Mouse (Mus musculus) liver, embryonic 14.5 days (tissue): ENCODE results near the gene Phactr1. TPM values are rescaled to one million over a fixed set of nuclear protein-coding genes. Genes with fewer than 3 reads are reported as not detected.
"Not testable (repeated sequence)": the region's sequence is repeated elsewhere in the genome, so short reads cannot be mapped to it uniquely, and the experiment has no call there.

Experiments used
- ATAC-seq: fragments of 200-750 bp; cut with Nextera tagmentation; 2 replicates; pipeline ENCODE4 v1.8.0; 2017; ENCODE audit warnings: moderate number of reproducible peaks, mild to moderate bottlenecking, moderate library complexity; ENCODE audit not compliant: insufficient read depth
- DNase-seq, 3 experiments: peaks; one replicate each; pipeline ENCODE4 v3.0.0-alpha.2; 2012 to 2013; ENCODE audit warnings: low read depth in 3 of 3, low spot score in 3 of 3
- H3K27ac ChIP-seq: fragments of 300-500 bp; sonication (generic); 2 replicates; pipeline ENCODE4 v1.5.1; 2014; ENCODE audit warnings: moderate library complexity, mild to moderate bottlenecking, control low read depth, inconsistent platforms
- H3K27me3 ChIP-seq: fragments of 300-500 bp; sonication (generic); 2 replicates; pipeline ENCODE4 v1.6.1; 2014; ENCODE audit warnings: mild to moderate bottlenecking, low read length, moderate library complexity; ENCODE audit not compliant: control insufficient read depth, insufficient read depth
- H3K36me3 ChIP-seq: fragments of 300-500 bp; sonication (generic); replicated peaks from 2 replicates; pipeline ENCODE4 v1.6.1; 2014; ENCODE audit warnings: low read depth; ENCODE audit not compliant: control insufficient read depth, insufficient read depth
- H3K4me1 ChIP-seq, 2 experiments: fragments of 200-500 bp in 1 of 2; fragments of 300-500 bp in 1 of 2; sonication (generic) in 1 of 2; replicated peaks; 2 replicates each; pipeline ENCODE4 v1.6.1; 2012 to 2014; ENCODE audit warnings: antibody characterized with exemption in 1 of 2, inconsistent platforms in 1 of 2, low read length in 1 of 2; ENCODE audit not compliant: control insufficient read depth in 2 of 2, insufficient read depth in 2 of 2
- H3K4me2 ChIP-seq: fragments of 300-500 bp; sonication (generic); 2 replicates; pipeline ENCODE4 v1.6.1; 2014; ENCODE audit warnings: low read depth, mild to moderate bottlenecking, control low read depth, moderate library complexity
- H3K4me3 ChIP-seq, 2 experiments: fragments of 200-500 bp in 1 of 2; fragments of 300-500 bp in 1 of 2; sonication (generic) in 1 of 2; 2 replicates each; pipeline ENCODE4 v1.5.1; 2012 to 2014; ENCODE audit warnings: low read depth in 2 of 2, low read length in 2 of 2, mild to moderate bottlenecking in 2 of 2, control low read depth in 1 of 2, inconsistent platforms in 1 of 2, moderate library complexity in 1 of 2; ENCODE audit not compliant: insufficient read depth in 1 of 2
- H3K9ac ChIP-seq: fragments of 300-500 bp; sonication (generic); replicated peaks from 2 replicates; pipeline ENCODE4 v1.6.1; 2014; ENCODE audit warnings: mild to moderate bottlenecking, control low read depth, moderate library complexity
- H3K9me3 ChIP-seq: fragments of 300-500 bp; sonication (generic); 2 replicates; pipeline ENCODE4 v1.6.1; 2016; ENCODE audit warnings: low read length, mixed read lengths; ENCODE audit not compliant: control insufficient read depth
- CTCF ChIP-seq: IDR thresholded peaks from 2 replicates; pipeline ENCODE4 v1.5.1; 2016; ENCODE audit warnings: antibody characterized with exemption, low read depth, control low read depth
- EP300 ChIP-seq: IDR thresholded peaks from 2 replicates; pipeline ENCODE4 v1.6.1; 2016; ENCODE audit warnings: antibody characterized with exemption, low read depth
- WGBS: fragments of 180-500 bp; shearing (Covaris S2); extraction: QIAGEN DNeasy Blood & Tissue Kit; methylation state at CpG from one replicate; pipeline ENCODE4 v1.1.7; 2014; ENCODE audit not compliant: insufficient replicate concordance; 5-methylcytosine and 5-hydroxymethylcytosine counted together
- polyA plus RNA-seq, 2 experiments: library from polyadenylated mRNA; depleted of rRNA in 1 of 2; stranded (reverse) in 1 of 2; unstranded in 1 of 2; fragments of >200 nt; fragmentation: Nextera tagmentation in 1 of 2; extraction: Ambion mirVana in 1 of 2; gene quantifications; 2 replicates each; pipeline versions ENCODE4 v1.2.1 to v1.2.3; 2012 to 2014

Gene Phactr1
- polyA plus RNA-seq, 2 experiments, result 0.15 to 0.21 TPM

GRCm38 (mm10) chr13:42937871-42938270 is 257.4 kb downstream of the Phactr1 start:
- no peaks in the 10 kb centered on the region for H3K36me3 ChIP-seq
- TF ChIP-seq EP300 (no peak), CTCF (no peak)
- 59% methylated on average over 3 of the region's 3 CpGs for WGBS
- H3K4me1 ChIP-seq, result no peaks in the 10 kb centered on the region
- H3K9ac ChIP-seq, result no peak overlapping the region
- H3K4me3 ChIP-seq, result no peak overlapping the region
- no peaks in the 10 kb centered on the region for H3K27me3 ChIP-seq
- no peak overlapping the region for H3K4me2 ChIP-seq
- H3K9me3 ChIP-seq, result no peaks in the 10 kb centered on the region
- ATAC-seq, result no peak
- DNase-seq, result no peak
- no peak overlapping the region for H3K27ac ChIP-seq

- WGBS, result 63% methylated on average over 1 of the region's 1 CpGs
- no peak for ATAC-seq
- Histone ChIP-seq H3K27ac (no peak overlapping the region), H3K4me1 (no peaks in the 10 kb centered on the region), H3K36me3 (no peaks in the 10 kb centered on the region), H3K9ac (no peak overlapping the region), H3K27me3 (no peaks in the 10 kb centered on the region), H3K9me3 (no peaks in the 10 kb centered on the region), H3K4me3 (no peak overlapping the region), H3K4me2 (no peak overlapping the region)
- no peak for TF ChIP-seq EP300
- no peak for TF ChIP-seq CTCF
- no peak for DNase-seq
These were observed 257.9 kb downstream of the Phactr1 start for GRCm38 (mm10) chr13:42938346-42938745.

GRCm38 (mm10) chr13:42940271-42940670 is 259.8 kb downstream of the Phactr1 start:
- TF ChIP-seq CTCF (no peak), EP300 (no peak)
- ATAC-seq (no peak), DNase-seq (no peak)
- Histone ChIP-seq H3K4me1 (no peaks in the 10 kb centered on the region), H3K9ac (no peak overlapping the region), H3K9me3 (no peaks in the 10 kb centered on the region), H3K4me3 (no peak overlapping the region), H3K27ac (no peak overlapping the region), H3K36me3 (no peaks in the 10 kb centered on the region), H3K4me2 (no peak overlapping the region), H3K27me3 (no peaks in the 10 kb centered on the region)
- 60% methylated on average over 3 of the region's 3 CpGs for WGBS

- Histone ChIP-seq H3K9ac (no peak overlapping the region), H3K27me3 (no peaks in the 10 kb centered on the region), H3K36me3 (no peaks in the 10 kb centered on the region), H3K4me3 (no peak overlapping the region), H3K9me3 (no peaks in the 10 kb centered on the region), H3K4me2 (no peak overlapping the region), H3K27ac (no peak overlapping the region), H3K4me1 (no peaks in the 10 kb centered on the region)
- DNase-seq (no peak), ATAC-seq (no peak)
- TF ChIP-seq CTCF (no peak), EP300 (no peak)
- 43% methylated on average over 3 of the region's 3 CpGs for WGBS
These were observed 263.7 kb downstream of the Phactr1 start for GRCm38 (mm10) chr13:42944106-42944505.

GRCm38 (mm10) chr13:42945201-42945600 is 264.8 kb downstream of the Phactr1 start:
- not testable (repeated sequence) for H3K9ac ChIP-seq, H3K27me3 ChIP-seq, DNase-seq, H3K4me2 ChIP-seq, H3K4me1 ChIP-seq, H3K27ac ChIP-seq, ATAC-seq, H3K4me3 ChIP-seq, H3K36me3 ChIP-seq, H3K9me3 ChIP-seq
- 55% methylated on average over 4 of the region's 4 CpGs for WGBS
